20 mouse cellular contexts compared by ENCODE assay signal in genomic region chr3:37765971-37766370, GRCm38 (mm10). TPM values are rescaled to one million over a fixed set of nuclear protein-coding genes. Genes with fewer than 3 reads are reported as not detected.
DNase-seq lines count a peak whose midpoint lies in the region; ATAC-seq lines count a peak whose summit lies in the region.
"Had no signal": no experiment of that assay in that cellular context is flagged by ENCODE, and none has a peak within 500 bp of the region (broad histone marks: within the 10 kb centered on the region; RNA-seq: fewer than 3 reads in every experiment).

No protein-coding gene starts in this region.

- H3K9ac ChIP-seq in intestine, embryonic 14.5 days (ENCODE audit: low read length), result no peak overlapping the region
- no peak overlapping the region for H3K9ac ChIP-seq in intestine, embryonic 15.5 days
- no peak overlapping the region for H3K9ac ChIP-seq in stomach, embryonic 16.5 days (ENCODE audit: low read length)
- H3K9ac ChIP-seq: embryonic facial prominence, embryonic 12.5 days; forebrain, embryonic 12.5 days; heart, embryonic 15.5 days; hindbrain, embryonic 13.5 days had no signal

- H3K4me1 ChIP-seq in intestine, embryonic 14.5 days (replicated peaks; ENCODE audit: control insufficient read depth, insufficient read depth, low read length), result peaks cover 42% of the 10 kb centered on the region
- H3K4me1 ChIP-seq in intestine, embryonic 15.5 days (replicated peaks), result peaks cover 20% of the 10 kb centered on the region
- H3K4me1 ChIP-seq in stomach, embryonic 16.5 days (ENCODE audit: control insufficient read depth, insufficient read depth, low read length), result peaks cover 37% of the 10 kb centered on the region

- no peak overlapping the region for H3K4me2 ChIP-seq in intestine, embryonic 14.5 days (ENCODE audit: low read length)
- H3K4me2 ChIP-seq in intestine, embryonic 15.5 days (replicated peaks), result no peak overlapping the region
- no peak overlapping the region for H3K4me2 ChIP-seq in stomach, embryonic 16.5 days (ENCODE audit: low read depth, low read length)
- H3K4me2 ChIP-seq: embryonic facial prominence, embryonic 12.5 days; forebrain, embryonic 12.5 days; heart, embryonic 11.5 days; heart, embryonic 15.5 days; hindbrain, embryonic 13.5 days had no signal

- no peak for ATAC-seq in intestine, embryonic 14.5 days (replicated peaks; ENCODE audit: low FRiP score, low TSS enrichment, low read depth)
- ATAC-seq in intestine, embryonic 15.5 days, result no peak
- no peak for ATAC-seq in stomach, embryonic 16.5 days (ENCODE audit: insufficient read depth, low FRiP score)
- no peak for ATAC-seq in erythroblast, adult 5-6 weeks (replicated peaks; ENCODE audit: low FRiP score, poor library complexity, severe bottlenecking)
- ATAC-seq: forebrain, embryonic 16.5 days; intestine, postnatal 0 days had no signal

- 56% methylated on average over 5 of the region's 5 CpGs for WGBS in intestine, embryonic 14.5 days
- 68% methylated on average over 5 of the region's 5 CpGs for WGBS in intestine, embryonic 15.5 days
- WGBS in stomach, embryonic 16.5 days, result 59% methylated on average over 5 of the region's 5 CpGs

- H3K9me3 ChIP-seq in intestine, embryonic 14.5 days (ENCODE audit: control insufficient read depth, low read length), result no peaks in the 10 kb centered on the region
- no peaks in the 10 kb centered on the region for H3K9me3 ChIP-seq in intestine, embryonic 15.5 days
- no peaks in the 10 kb centered on the region for H3K9me3 ChIP-seq in stomach, embryonic 16.5 days (replicated peaks; ENCODE audit: control insufficient read depth, low read length)
- H3K9me3 ChIP-seq: embryonic facial prominence, embryonic 12.5 days; forebrain, embryonic 12.5 days; heart, embryonic 15.5 days; hindbrain, embryonic 13.5 days had no signal

- H3K4me3 ChIP-seq in intestine, embryonic 14.5 days (ENCODE audit: low read depth, low read length), result no peak overlapping the region
- no peak overlapping the region for H3K4me3 ChIP-seq in intestine, embryonic 15.5 days (replicated peaks)
- no peak overlapping the region for H3K4me3 ChIP-seq in stomach, embryonic 16.5 days (replicated peaks; ENCODE audit: low read length)
- H3K4me3 ChIP-seq: embryonic facial prominence, embryonic 12.5 days; forebrain, embryonic 12.5 days; heart, adult 2 months; heart, embryonic 15.5 days; hindbrain, embryonic 13.5 days had no signal

- no peaks in the 10 kb centered on the region for H3K36me3 ChIP-seq in intestine, embryonic 14.5 days (ENCODE audit: control insufficient read depth, insufficient read depth, low read length)
- no peaks in the 10 kb centered on the region for H3K36me3 ChIP-seq in intestine, embryonic 15.5 days
- no peaks in the 10 kb centered on the region for H3K36me3 ChIP-seq in stomach, embryonic 16.5 days (ENCODE audit: control insufficient read depth, insufficient read depth, low read length)
- H3K36me3 ChIP-seq: embryonic facial prominence, embryonic 12.5 days; forebrain, embryonic 12.5 days; heart, embryonic 15.5 days; hindbrain, embryonic 13.5 days had no signal

- no peaks in the 10 kb centered on the region for H3K27me3 ChIP-seq in intestine, embryonic 14.5 days (replicated peaks; ENCODE audit: control insufficient read depth, insufficient read depth, low read length)
- H3K27me3 ChIP-seq in intestine, embryonic 15.5 days (replicated peaks), result no peaks in the 10 kb centered on the region
- H3K27me3 ChIP-seq in stomach, embryonic 16.5 days (ENCODE audit: control insufficient read depth, insufficient read depth, low read length), result no peaks in the 10 kb centered on the region
- H3K27me3 ChIP-seq: embryonic facial prominence, embryonic 12.5 days; heart, embryonic 15.5 days; hindbrain, embryonic 13.5 days had no signal

- H3K27ac ChIP-seq in intestine, embryonic 14.5 days (ENCODE audit: low read depth), result 0 out of 2 replicates have a peak overlapping the region, but pooled peaks have one; percentile 85
- H3K27ac ChIP-seq in intestine, embryonic 15.5 days, result no peak overlapping the region; the same call in 1 of the 2 replicates
- H3K27ac ChIP-seq in stomach, embryonic 16.5 days (ENCODE audit: low read length), result peak overlapping the region; percentile 73
- H3K27ac ChIP-seq: embryonic facial prominence, embryonic 12.5 days; forebrain, embryonic 12.5 days; heart, embryonic 15.5 days; hindbrain, embryonic 13.5 days had no signal

- no peak for DNase-seq in intestine, embryonic 14.5 days (ENCODE audit: low spot score)
- DNase-seq in adrenal gland, postnatal 10 days, result peak; percentile 48
- peak; percentile 63 for DNase-seq in adrenal gland, postnatal 14 days
- DNase-seq in left cerebral cortex, adult 11 months (ENCODE audit: low spot score), result no peak
- DNase-seq: cerebellum, adult 11 months; cerebellum, adult 8-10 months; cerebellum, postnatal 25 days; gastrocnemius, postnatal 14 days; heart, adult 2 months; heart, postnatal 14 days had no signal

RNA-seq across cellular contexts. Expression of gene Gm5148, which starts 41.7 kb away (rescaled TPM):
- polyA plus RNA-seq in intestine, embryonic 14.5 days (2014; fragmentation: Nextera tagmentation; extraction: Ambion mirVana), result 5.2 and 6.0 TPM in 2 replicates
- 4.8 and 5.1 TPM in 2 replicates for polyA plus RNA-seq in intestine, embryonic 15.5 days (2015; fragmentation: Nextera tagmentation; extraction: Ambion mirVana)
- total RNA-seq in adrenal gland, postnatal 10 days (2021), result 1 to 10 TPM in 1 of 2 experiments, under 1 TPM in 1; 0.39 to 1.1 TPM
- total RNA-seq in adrenal gland, postnatal 14 days (2021), result 0.26 TPM in 1 of 2 replicates, not detected in the other
- polyA plus RNA-seq in stomach, embryonic 16.5 days (2015; fragmentation: Nextera tagmentation; extraction: Ambion mirVana), result 5.5 and 6.3 TPM in 2 replicates
- 0.84 TPM in 1 of 2 replicates, not detected in the other for total RNA-seq in erythroblast, adult 5-6 weeks (2015; ENCODE audit: low replicate concordance)
- total RNA-seq in erythroblast, adult 5-6 weeks (2017; ENCODE audit: low replicate concordance), result 3.0 and 10.6 TPM in 2 replicates
- total RNA-seq: heart, postnatal 14 days had no signal

Comparison
In these comparisons a context has a peak if more than half of its experiments do, and no peak if none do; other contexts are left out.
1. DNase-seq: peak in adrenal gland, postnatal 10 days (single experiment) and adrenal gland, postnatal 14 days (single experiment); none in intestine, embryonic 14.5 days (single experiment) and left cerebral cortex, adult 11 months (single experiment).